Mouse (Mus musculus) pancreas, adult 10 weeks (tissue): ENCODE data around the gene Slc6a6. TPM values are rescaled to one million over a fixed set of nuclear protein-coding genes. Genes with fewer than 3 reads are reported as not detected.

Experiments
- polyA plus RNA-seq: library from polyadenylated mRNA; stranded (reverse); fragments of 350-450 nt; fragmentation: Illumina TruSeq; extraction: RNeasy Lipid Tissue Mini Kit (QIAGEN cat#74804); gene quantifications from one replicate; pipeline ENCODE4 v1.2.3, GENCODE M21; 2015; ENCODE audit warnings: low read depth, low replicate concordance; ENCODE audit not compliant: insufficient read depth

The Slc6a6 gene
- polyA plus RNA-seq = 20.3 TPM

GRCm38 (mm10) chr6:91683602-91684473 lies at the start of gene Slc6a6:
Gene Slc6a6, plus strand, starts transcription at chr6:91684053.

Other genes with a start within 250 kb of the Slc6a6 start
- gene Chchd4, start 210.5 kb upstream of the Slc6a6 start, polyA plus RNA-seq = 2.2 TPM
- 13.2 TPM for gene Tmem43, start 210.3 kb upstream of the Slc6a6 start, polyA plus RNA-seq
- 3.8 TPM for gene Xpc, start 168.2 kb upstream of the Slc6a6 start, polyA plus RNA-seq
- 8.8 TPM for gene Lsm3, start 168.1 kb upstream of the Slc6a6 start, polyA plus RNA-seq
- gene Grip2, start 143.2 kb downstream of the Slc6a6 start, polyA plus RNA-seq = 1.1 TPM
- 5.3 TPM for gene Ccdc174, start 194.0 kb downstream of the Slc6a6 start, polyA plus RNA-seq
- 0.42 TPM for gene 4930590J08Rik, start 218.8 kb downstream of the Slc6a6 start, polyA plus RNA-seq